In the genomic region with DNA sequence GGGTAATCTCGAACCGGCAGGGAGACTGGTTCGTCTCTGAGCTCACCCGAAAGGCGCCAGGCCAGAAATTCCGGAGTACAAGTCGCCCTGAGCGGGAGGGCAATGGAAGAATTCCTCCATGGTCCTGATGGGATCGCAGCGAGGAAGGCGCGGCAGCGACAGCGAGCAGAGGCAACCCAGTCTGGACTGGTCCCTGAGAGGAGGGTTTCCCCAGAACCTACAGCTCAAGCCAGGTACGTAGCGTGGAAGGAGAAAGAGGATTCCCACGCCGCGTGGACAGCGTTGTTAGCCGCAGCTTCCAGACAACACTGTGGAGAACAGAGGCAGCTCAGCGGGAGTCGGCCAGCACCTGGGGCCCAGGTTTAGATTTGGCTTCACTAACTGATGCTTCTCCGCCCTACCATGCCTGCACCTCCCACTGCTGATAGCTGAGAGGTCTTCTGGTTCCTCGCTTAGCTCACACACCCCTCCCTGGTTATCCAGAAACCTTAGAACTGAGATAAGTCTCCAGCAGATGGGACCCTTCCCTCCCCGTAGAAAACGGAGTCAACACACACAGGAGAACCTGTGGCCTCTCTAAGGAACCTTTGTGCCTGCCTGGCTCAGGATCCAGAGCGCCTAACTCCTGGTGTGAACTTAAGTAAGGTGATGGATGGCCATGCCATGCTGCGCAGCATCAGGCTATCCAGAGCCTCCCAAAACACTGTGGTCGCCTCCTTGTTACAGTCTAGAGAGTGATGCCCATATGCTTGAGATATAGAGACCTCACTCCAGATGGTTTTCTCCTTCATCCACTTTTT, we compare ENCODE assay signal across 9 mouse cellular contexts. TPM values are rescaled to one million over a fixed set of nuclear protein-coding genes. Genes with fewer than 3 reads are reported as not detected.
DNase-seq lines count a peak whose midpoint lies in the region; ATAC-seq and TF ChIP-seq lines count a peak whose summit lies in the region.
"Had no signal": no experiment of that assay in that cellular context is flagged by ENCODE, and none has a peak within 500 bp of the region (broad histone marks: within the 10 kb centered on the region; RNA-seq: fewer than 3 reads in every experiment).

No protein-coding gene starts in this region.

- H3K36me3 ChIP-seq in forebrain, embryonic 14.5 days (ENCODE audit: control insufficient read depth, insufficient read depth, low read length) = no peaks in the 10 kb centered on the region
- no peaks in the 10 kb centered on the region for H3K36me3 ChIP-seq in kidney, postnatal 0 days (ENCODE audit: insufficient read depth, low read length)
- H3K36me3 ChIP-seq in midbrain, embryonic 10.5 days = no peaks in the 10 kb centered on the region

- peak overlapping the region; percentile 77 for H3K9ac ChIP-seq in forebrain, embryonic 14.5 days (ENCODE audit: low read length)
- H3K9ac ChIP-seq in kidney, postnatal 0 days (ENCODE audit: low read depth, low read length) = 0 out of 2 replicates have a peak overlapping the region, but pooled peaks have one; percentile 4

- ATAC-seq in forebrain, embryonic 14.5 days = peak; percentile 83
- peak; percentile 63 for ATAC-seq in kidney, postnatal 0 days (replicated peaks; ENCODE audit: low FRiP score, low read depth)

- H3K4me2 ChIP-seq in forebrain, embryonic 14.5 days (ENCODE audit: low read length) = peak overlapping the region; percentile 96
- H3K4me2 ChIP-seq in kidney, postnatal 0 days (ENCODE audit: low read length) = peak overlapping the region; percentile 89

- intact Hi-C loops in gastrocnemius, postnatal 14 days (cut with DNase I; ENCODE audit: low total_unique reads) = no loop called here
- intact Hi-C loops in gastrocnemius, postnatal 36 days (cut with DNase I) = no loop called here

- 0 out of 2 replicates have a peak overlapping the region, but pooled peaks have one; percentile 39 for H3K27ac ChIP-seq in forebrain, embryonic 14.5 days (ENCODE audit: low read depth, low read length)
- H3K27ac ChIP-seq in kidney, postnatal 0 days = no peak overlapping the region
- H3K27ac ChIP-seq in midbrain, embryonic 10.5 days (replicated peaks) = peak overlapping the region; percentile 76

- peak overlapping the region; percentile 59 for H3K4me3 ChIP-seq in forebrain, embryonic 14.5 days (ENCODE audit: low read depth, low read length)
- peak overlapping the region; percentile 52 for H3K4me3 ChIP-seq in kidney, postnatal 0 days (replicated peaks; ENCODE audit: low read depth, low read length)
- peak overlapping the region; percentile 76 for H3K4me3 ChIP-seq in midbrain, embryonic 10.5 days
- H3K4me3 ChIP-seq: erythroblast, embryonic 14.5 days had no signal

- 2% methylated on average over 30 of the region's 30 CpGs for WGBS in forebrain, embryonic 14.5 days
- WGBS in kidney, postnatal 0 days = 4% methylated on average over 30 of the region's 30 CpGs
- 2% methylated on average over 30 of the region's 30 CpGs for WGBS in midbrain, embryonic 10.5 days

- 0 out of 2 replicates have a peak, but pooled peaks cover 3% of the 10 kb centered on the region for H3K4me1 ChIP-seq in forebrain, embryonic 14.5 days (ENCODE audit: control insufficient read depth, insufficient read depth, low read length)
- no peaks in the 10 kb centered on the region for H3K4me1 ChIP-seq in kidney, postnatal 0 days (replicated peaks; ENCODE audit: insufficient read depth, low read length)
- peaks cover 25% of the 10 kb centered on the region for H3K4me1 ChIP-seq in midbrain, embryonic 10.5 days

- no peaks in the 10 kb centered on the region for H3K27me3 ChIP-seq in forebrain, embryonic 14.5 days (replicated peaks; ENCODE audit: control insufficient read depth, insufficient read depth, low read length)
- no peaks in the 10 kb centered on the region; the same call in 1 of the 2 replicates for H3K27me3 ChIP-seq in kidney, postnatal 0 days (ENCODE audit: insufficient read depth, low read length)
- peaks cover 33% of the 10 kb centered on the region for H3K27me3 ChIP-seq in midbrain, embryonic 10.5 days (ENCODE audit: low read depth, poor library complexity, severe bottlenecking)

- H3K9me3 ChIP-seq in forebrain, embryonic 14.5 days (replicated peaks; ENCODE audit: control insufficient read depth, low read length) = no peaks in the 10 kb centered on the region
- no peaks in the 10 kb centered on the region for H3K9me3 ChIP-seq in kidney, postnatal 0 days (replicated peaks; ENCODE audit: low read length)
- no peaks in the 10 kb centered on the region for H3K9me3 ChIP-seq in midbrain, embryonic 10.5 days (replicated peaks)

- peak; percentile 11 for DNase-seq in gastrocnemius, postnatal 14 days
- DNase-seq in gastrocnemius, postnatal 36 days = no peak
- peak; percentile 45 for DNase-seq in ZHBTc4 (ENCODE audit: low read depth, low spot score)
- DNase-seq in forebrain, embryonic 14.5 days (ENCODE audit: low spot score) = peak; percentile 43
- peak; percentile 45 for DNase-seq in kidney, postnatal 0 days (ENCODE audit: low spot score)
- no peak for DNase-seq in midbrain, embryonic 10.5 days (ENCODE audit: low spot score)
- peak; percentile 43 for DNase-seq in testis, postnatal 10 days (ENCODE audit: low spot score)
- no peak for DNase-seq in adrenal gland, adult 2 months

- TF ChIP-seq CTCF in kidney, postnatal 0 days (IDR thresholded peaks at IDR 0.05; ENCODE audit: low read depth) = no peak

RNA-seq across cellular contexts. Expression of gene Galntl6, which starts 0.6 kb away (rescaled TPM):
- under 1 TPM in 1 of 2 experiments, not detected in 1; 0.11 TPM for total RNA-seq in gastrocnemius, postnatal 14 days (2021)
- not detected for total RNA-seq in gastrocnemius, postnatal 36 days (2021)
- 4.0 and 6.1 TPM in 2 replicates for polyA plus RNA-seq in forebrain, embryonic 14.5 days (2014; fragmentation: Nextera tagmentation; extraction: Ambion mirVana)
- polyA plus RNA-seq in kidney, postnatal 0 days (2015; fragmentation: Nextera tagmentation; extraction: Ambion mirVana) = 0.87 and 0.91 TPM in 2 replicates
- polyA plus RNA-seq in midbrain, embryonic 10.5 days (2016; fragmentation: Nextera tagmentation; extraction: Ambion mirVana) = 0.37 and 0.97 TPM in 2 replicates
- total RNA-seq in adrenal gland, adult 2 months (2021) = under 1 TPM in 1 of 2 experiments, not detected in 1; 0.31 TPM
- 0.03 TPM in 1 of 2 replicates, not detected in the other for polyA plus RNA-seq in adrenal gland, adult 2 months (2012; rRNA removed)
- polyA plus RNA-seq: erythroblast, embryonic 14.5 days had no signal

RNA-seq across cellular contexts. Expression of gene BC030500, which starts 1.5 kb away (rescaled TPM):
- total RNA-seq in gastrocnemius, postnatal 14 days (2021) = not detected
- not detected for total RNA-seq in gastrocnemius, postnatal 36 days (2021)
- 5.9 and 6.0 TPM in 2 replicates for polyA plus RNA-seq in forebrain, embryonic 14.5 days (2014; fragmentation: Nextera tagmentation; extraction: Ambion mirVana)
- 1.5 and 1.6 TPM in 2 replicates for polyA plus RNA-seq in kidney, postnatal 0 days (2015; fragmentation: Nextera tagmentation; extraction: Ambion mirVana)
- 0.56 and 1.4 TPM in 2 replicates for polyA plus RNA-seq in midbrain, embryonic 10.5 days (2016; fragmentation: Nextera tagmentation; extraction: Ambion mirVana)
- under 1 TPM in 1 of 2 experiments, not detected in 1; 0.31 TPM for total RNA-seq in adrenal gland, adult 2 months (2021)
- 0.10 TPM in 1 of 2 replicates, not detected in the other for polyA plus RNA-seq in adrenal gland, adult 2 months (2012; rRNA removed)
- polyA plus RNA-seq: erythroblast, embryonic 14.5 days had no signal

Comparison
In these comparisons a context has a peak if more than half of its experiments do, and no peak if none do; other contexts are left out.
1. DNase-seq: peak in gastrocnemius, postnatal 14 days (single experiment), ZHBTc4 (single experiment), forebrain, embryonic 14.5 days (single experiment), kidney, postnatal 0 days (single experiment) and testis, postnatal 10 days (single experiment); none in gastrocnemius, postnatal 36 days (0 of 2), midbrain, embryonic 10.5 days (single experiment) and adrenal gland, adult 2 months (single experiment).
2. Peak in every context shown above with its lines, with median percentiles within 50 percentile points of each other: H3K4me3 ChIP-seq.